Mouse (Mus musculus) cortical plate, adult 2 months (tissue): ENCODE results near the gene Psma6. TPM values are rescaled to one million over a fixed set of nuclear protein-coding genes. Genes with fewer than 3 reads are reported as not detected.
A peak's percentile ranks its signal among the peaks of the same experiment; 100 is the strongest.
"Not testable (repeated sequence)": the region's sequence is repeated elsewhere in the genome, so short reads cannot be mapped to it uniquely, and the experiment has no call there.

ENCODE experiments used
- H3K27ac ChIP-seq: fragments of 200-500 bp; 2 replicates; pipeline ENCODE4 v1.5.1; 2012; ENCODE audit warnings: low read length, control low read depth, inconsistent platforms; ENCODE audit not compliant: insufficient read depth
- H3K4me1 ChIP-seq: fragments of 200-500 bp; 2 replicates; pipeline ENCODE4 v1.6.1; 2011; ENCODE audit warnings: low read length; ENCODE audit not compliant: control insufficient read depth, insufficient read depth
- H3K4me3 ChIP-seq: fragments of 200-500 bp; 2 replicates; pipeline ENCODE4 v1.5.1; 2011; ENCODE audit warnings: mild to moderate bottlenecking, low read length, control low read depth; ENCODE audit not compliant: insufficient read depth
- CTCF ChIP-seq: fragments of 200-500 bp; IDR thresholded peaks from 2 replicates; pipeline ENCODE4 v1.5.1; 2011; ENCODE audit warnings: mild to moderate bottlenecking, control low read depth, low read length; ENCODE audit not compliant: insufficient read depth; ENCODE audit errors: extremely low read depth
- POLR2A ChIP-seq: fragments of 200-500 bp; IDR thresholded peaks from 2 replicates; pipeline ENCODE4 v1.6.1; 2011; ENCODE audit warnings: mild to moderate bottlenecking, low read length, control low read depth; ENCODE audit not compliant: insufficient read depth; ENCODE audit errors: extremely low read depth
- polyA plus RNA-seq: library from polyadenylated mRNA; depleted of rRNA; stranded (reverse); fragments of >200 nt; gene quantifications from 2 replicates; pipeline ENCODE4 v1.2.3, GENCODE M21; 2012; rRNA removed

Gene Psma6
- polyA plus RNA-seq = 127 and 129 TPM in 2 replicates

DNA sequence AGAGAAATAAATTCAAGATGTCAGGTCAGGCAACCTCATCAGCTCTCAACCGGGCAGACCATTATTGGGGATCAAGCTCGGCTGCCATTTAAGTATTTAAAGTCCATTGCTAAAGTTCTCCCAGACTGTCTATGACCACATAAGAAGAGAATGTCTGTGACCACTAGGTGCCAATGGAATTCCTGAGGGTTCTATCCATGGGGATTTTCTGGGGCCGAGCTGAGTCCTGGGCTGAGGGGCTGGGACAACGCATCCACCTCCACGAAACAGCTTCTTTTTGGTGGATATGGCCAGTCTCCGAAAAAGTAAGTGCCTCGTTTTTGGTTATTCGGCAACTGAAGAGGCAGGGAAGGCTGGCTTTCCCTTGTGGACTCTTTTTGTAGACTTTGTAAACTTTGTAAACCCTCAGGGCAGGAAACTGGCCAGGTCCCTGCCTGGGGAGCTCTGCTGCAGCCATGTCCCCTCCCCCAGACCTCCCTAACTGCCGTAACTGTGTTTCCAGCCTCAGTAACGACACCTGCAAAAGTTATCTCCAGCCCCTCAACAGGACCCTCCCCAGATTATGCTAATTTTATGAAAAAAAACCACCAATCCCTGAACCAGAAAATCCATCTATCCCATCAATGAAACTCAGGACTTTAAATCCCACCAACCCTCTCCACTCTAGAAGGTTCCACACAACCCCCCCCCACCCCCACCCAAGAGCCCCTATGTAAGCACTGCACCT, at the start of gene Psma6:
Gene Psma6 (plus strand): TSS at position 200 of the 727 bp plus-strand sequence.
- Histone ChIP-seq H3K4me1 (no peaks in the 10 kb centered on the region), H3K4me3 (no peak within 1 kb of the TSS), H3K27ac (no peak within 1 kb of the TSS)
- TF ChIP-seq POLR2A (no peak), CTCF (no peak)

DNA sequence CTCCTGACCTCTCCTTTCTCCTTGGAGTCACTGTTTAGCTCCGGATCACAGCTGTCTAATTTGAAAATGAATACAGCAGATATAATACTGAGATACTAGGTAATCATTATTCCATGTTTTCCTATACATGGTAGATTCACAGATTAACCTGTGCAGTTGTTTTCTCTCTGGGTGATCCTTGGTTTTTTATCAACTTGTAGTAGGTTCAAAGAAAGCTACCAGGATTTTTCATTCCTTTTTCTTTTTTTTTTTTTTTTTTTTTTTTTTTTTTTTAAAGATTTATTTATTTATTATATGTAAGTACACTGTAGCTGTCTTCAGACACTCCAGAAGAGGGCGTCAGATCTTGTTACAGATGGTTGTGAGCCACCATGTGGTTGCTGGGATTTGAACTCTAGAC, 45.5 kb upstream of the Psma6 start:
- H3K27ac ChIP-seq, H3K4me3 ChIP-seq, H3K4me1 ChIP-seq: not testable (repeated sequence)

DNA sequence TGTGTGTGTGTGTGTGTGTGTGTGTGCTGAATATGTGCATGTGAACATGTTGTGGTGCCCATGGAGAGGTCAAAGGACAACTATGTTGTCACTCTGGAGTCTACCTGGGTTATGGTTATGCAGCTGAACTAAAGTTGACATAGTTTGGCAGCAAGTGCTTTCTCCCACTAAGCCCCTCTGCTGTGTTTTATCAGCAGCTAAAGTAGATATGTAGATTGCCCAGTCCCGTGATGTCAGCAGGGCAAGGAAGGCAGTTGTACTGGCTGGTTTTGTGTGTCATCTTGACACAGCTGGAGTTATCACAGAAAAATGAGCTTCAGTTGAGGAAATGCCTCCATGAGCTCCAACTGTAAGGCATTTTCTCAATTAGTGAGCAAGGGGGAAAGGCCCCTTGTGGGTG, 41.0 kb upstream of the Psma6 start:
- not testable (repeated sequence) for H3K4me1 ChIP-seq, H3K27ac ChIP-seq, H3K4me3 ChIP-seq

DNA sequence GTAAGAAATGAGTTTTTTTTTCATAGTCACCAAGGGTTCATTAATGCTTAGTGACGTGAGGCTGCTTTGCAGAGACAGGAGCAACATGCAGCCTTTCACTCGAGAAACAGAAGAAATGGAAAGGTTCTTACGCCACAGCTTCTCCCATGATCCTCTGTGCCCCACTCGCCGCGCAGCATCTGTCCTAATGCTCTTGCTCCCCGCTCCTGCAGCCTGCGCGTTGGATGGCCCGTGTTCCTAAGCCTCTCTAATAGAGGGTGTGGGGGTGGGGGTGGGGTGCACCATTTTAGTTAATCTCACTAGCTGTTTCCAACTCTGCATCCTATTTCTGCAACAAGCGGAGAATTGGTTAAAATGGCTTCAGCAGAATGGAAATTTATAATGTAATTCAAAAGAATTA, 40.0 kb upstream of the Psma6 start:
- Histone ChIP-seq H3K4me1 (peaks cover 2% of the 10 kb centered on the region; the same call in 1 of the 2 replicates), H3K4me3 (0 out of 2 replicates have a peak overlapping the region, but pooled peaks have one; percentile 18), H3K27ac (peak overlapping the region; percentile 72; the same call in 1 of the 2 replicates)
- TF ChIP-seq CTCF (no peak), POLR2A (no peak; the same call in 1 of the 2 replicates)

DNA sequence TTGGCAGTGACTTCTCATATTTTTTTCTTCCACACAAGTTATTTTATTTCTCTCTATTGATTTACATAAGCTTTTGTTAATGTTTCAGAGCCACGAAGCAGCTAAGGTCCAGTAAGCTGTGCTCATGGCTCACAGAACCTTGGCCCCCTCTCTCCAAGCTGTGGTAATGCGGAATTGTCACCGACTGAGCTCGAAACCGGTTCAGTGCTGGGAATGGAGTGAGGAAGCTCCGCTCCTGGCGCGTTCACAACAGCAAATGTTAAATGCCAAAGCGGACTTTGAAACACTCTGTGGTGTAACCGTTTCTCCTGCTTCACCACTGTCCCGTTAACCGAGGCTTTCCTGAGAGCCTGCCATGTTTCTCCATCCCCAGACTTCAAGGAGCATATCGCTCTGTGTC, 39.4 kb upstream of the Psma6 start:
- Histone ChIP-seq H3K4me3 (no peak overlapping the region), H3K4me1 (peaks cover 2% of the 10 kb centered on the region; the same call in 1 of the 2 replicates), H3K27ac (no peak overlapping the region)
- no peak for TF ChIP-seq CTCF
- TF ChIP-seq POLR2A = no peak

DNA sequence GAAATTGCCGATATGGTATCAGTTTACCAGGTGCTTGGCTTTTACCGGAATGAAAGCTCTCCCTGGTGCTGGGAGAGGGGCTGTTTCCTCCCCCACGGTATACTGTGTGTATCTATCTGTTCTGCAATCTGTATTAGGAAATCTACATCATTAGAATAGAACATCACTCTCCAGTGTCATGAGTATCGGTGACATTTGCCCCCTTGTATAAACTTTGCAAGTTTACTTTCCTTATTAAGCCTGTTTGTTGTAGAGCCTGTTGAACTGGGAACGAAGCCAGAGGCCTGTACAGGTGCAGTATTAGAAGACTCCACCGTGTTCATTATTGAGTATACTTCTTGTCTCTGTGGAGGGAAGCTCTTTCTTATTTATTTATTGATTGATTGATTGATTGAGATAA, 30.6 kb upstream of the Psma6 start:
- Histone ChIP-seq H3K27ac (no peak overlapping the region), H3K4me3 (no peak overlapping the region), H3K4me1 (no peaks in the 10 kb centered on the region)
- no peak for TF ChIP-seq POLR2A
- TF ChIP-seq CTCF = no peak

DNA sequence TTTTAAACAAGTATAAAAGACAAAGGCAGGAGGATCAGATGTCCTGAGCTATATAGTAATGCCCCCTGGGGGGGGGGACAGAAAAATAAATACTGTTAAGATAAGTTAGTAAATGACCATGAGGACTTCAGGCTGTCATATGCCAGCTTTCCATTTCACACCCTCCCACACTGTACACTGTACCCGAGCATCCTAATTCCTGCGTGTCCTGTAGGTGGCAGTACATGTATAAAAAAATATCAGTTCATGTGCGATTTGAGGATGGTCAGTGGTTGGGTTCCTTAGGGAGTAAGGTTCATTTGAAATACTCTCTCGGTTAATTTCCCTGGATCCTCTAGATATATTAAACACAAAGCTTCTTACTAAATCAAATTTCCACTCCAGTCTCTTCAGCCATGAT, 29.1 kb upstream of the Psma6 start:
- Histone ChIP-seq H3K4me3 (no peak overlapping the region), H3K4me1 (no peaks in the 10 kb centered on the region)
- TF ChIP-seq CTCF = peak; percentile 52
- TF ChIP-seq POLR2A = no peak

DNA sequence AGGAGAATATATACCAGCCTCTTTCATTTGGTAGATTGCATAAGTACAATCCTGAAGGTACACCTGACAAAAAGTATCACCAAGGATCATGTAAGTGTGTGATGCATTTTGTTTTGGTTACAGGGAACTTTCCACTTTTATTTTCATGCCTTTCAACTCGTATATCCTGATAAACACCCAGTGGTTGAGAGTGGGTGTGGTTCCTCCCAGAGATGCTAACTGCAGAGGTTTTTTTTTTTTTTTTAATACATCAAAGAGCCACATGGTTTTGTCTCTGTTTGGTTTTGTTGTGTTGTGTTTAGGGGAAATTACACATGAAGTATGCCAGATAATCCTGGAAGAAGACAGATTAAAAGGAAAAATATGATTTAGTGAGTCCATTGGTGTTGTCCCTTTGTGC, 26.7 kb upstream of the Psma6 start:
- no peak overlapping the region for H3K4me3 ChIP-seq
- no peak for TF ChIP-seq POLR2A
- TF ChIP-seq CTCF = no peak

More for the DNA sequence above, 29.1 kb upstream of the Psma6 start:
- no peak overlapping the region for H3K27ac ChIP-seq

DNA sequence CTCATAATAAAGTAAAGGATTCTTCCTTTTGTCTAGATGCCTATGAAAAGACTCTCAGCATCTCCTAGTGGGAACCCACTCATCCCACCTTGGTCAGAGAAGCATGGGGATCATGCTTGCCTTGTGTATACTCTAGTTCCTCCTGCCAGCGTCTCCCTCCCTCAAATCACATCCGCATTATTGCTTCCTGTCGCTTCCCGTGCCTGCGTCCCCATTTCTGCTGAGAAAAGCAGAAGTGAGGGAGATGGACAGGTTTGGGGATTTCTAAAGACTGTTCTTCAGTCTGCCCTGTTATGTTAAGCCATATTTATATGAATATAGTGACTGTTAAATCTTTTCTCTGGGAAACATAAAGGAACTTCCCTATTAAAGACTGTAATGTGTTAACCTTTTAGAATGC, 23.1 kb upstream of the Psma6 start:
- H3K27ac ChIP-seq = no peak overlapping the region
- no peak overlapping the region for H3K4me3 ChIP-seq
- TF ChIP-seq CTCF (no peak), POLR2A (no peak)
- H3K4me1 ChIP-seq = no peaks in the 10 kb centered on the region

More for the DNA sequence above, 26.7 kb upstream of the Psma6 start:
- no peaks in the 10 kb centered on the region for H3K4me1 ChIP-seq
- no peak overlapping the region for H3K27ac ChIP-seq

DNA sequence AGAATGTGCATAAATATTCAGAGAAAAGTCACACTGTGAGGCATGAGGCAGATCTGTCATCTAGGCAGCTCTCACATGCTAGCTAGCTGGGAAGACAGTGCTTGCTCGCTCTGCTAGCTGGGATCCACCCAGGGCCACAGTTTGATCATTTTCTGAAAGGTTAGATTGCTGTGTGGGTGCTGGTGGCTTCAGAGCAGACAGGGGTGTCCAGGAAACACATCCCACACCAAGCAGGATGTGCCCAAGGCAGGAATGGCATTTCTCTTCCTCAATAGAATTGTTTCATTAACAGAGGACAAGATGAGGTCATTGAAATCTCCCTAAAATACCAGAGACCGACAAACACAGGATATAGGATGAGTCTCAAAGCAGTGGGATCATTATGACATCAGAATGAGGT, 18.9 kb upstream of the Psma6 start:
- no peak overlapping the region for H3K27ac ChIP-seq
- TF ChIP-seq POLR2A = no peak
- TF ChIP-seq CTCF = no peak
- H3K4me3 ChIP-seq = no peak overlapping the region
- H3K4me1 ChIP-seq = no peaks in the 10 kb centered on the region
